20 mouse cellular contexts compared by ENCODE assay signal in the genomic region with DNA sequence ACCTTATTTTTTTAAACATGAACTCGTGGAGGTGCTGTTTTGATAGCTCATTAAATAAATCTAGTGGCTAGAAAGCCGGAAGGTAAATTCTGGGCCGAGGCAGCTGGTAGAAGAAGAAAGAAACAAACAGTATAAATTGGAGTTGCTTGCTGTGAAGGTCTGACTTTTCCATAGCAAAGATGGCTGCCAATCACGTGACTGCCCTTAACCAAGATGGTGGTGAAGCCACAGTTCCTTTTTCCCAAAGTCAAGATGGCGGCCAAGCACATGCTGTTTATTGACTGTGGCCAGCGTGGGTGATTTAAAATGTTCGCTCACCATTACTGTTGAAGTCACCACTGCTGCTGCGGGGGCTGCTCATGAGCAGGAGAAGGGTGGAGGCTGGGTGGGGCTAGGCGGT. TPM values are rescaled to one million over a fixed set of nuclear protein-coding genes. Genes with fewer than 3 reads are reported as not detected.
DNase-seq lines count a peak whose midpoint lies in the region; TF ChIP-seq lines count a peak whose summit lies in the region.
"Had no signal": no experiment of that assay in that cellular context is flagged by ENCODE, and none has a peak within 500 bp of the region (broad histone marks: within the 10 kb centered on the region; RNA-seq: fewer than 3 reads in every experiment).

No protein-coding gene starts in this region.

- no peak for TF ChIP-seq POLR2A in MEL (IDR thresholded peaks at IDR 0.05; ENCODE audit: control insufficient read depth in 1 of 2, insufficient read depth in 1 of 2, low read depth in 1 of 2, low read length in 2 of 2, poor library complexity in 1 of 2)
- no peak for TF ChIP-seq POLR2A in thymus, adult 2 months (IDR thresholded peaks at IDR 0.05; ENCODE audit: control insufficient read depth, extremely low read depth, insufficient read depth, low read length, poor library complexity)

- no peaks in the 10 kb centered on the region for H3K36me3 ChIP-seq in E14TG2a.4 (ENCODE audit: insufficient read depth, low read length)
- no peaks in the 10 kb centered on the region for H3K36me3 ChIP-seq in MEL (ENCODE audit: control insufficient read depth in 1 of 2, insufficient read depth in 2 of 2, low read length in 2 of 2)
- H3K36me3 ChIP-seq in thymus, adult 2 months (ENCODE audit: control insufficient read depth, insufficient read depth, low read length), result no peaks in the 10 kb centered on the region
- H3K36me3 ChIP-seq: embryonic facial prominence, embryonic 13.5 days; heart, embryonic 15.5 days; hindbrain, embryonic 13.5 days had no signal

- H3K27ac ChIP-seq in MEL (ENCODE audit: control insufficient read depth, low read depth, low read length), result no peak overlapping the region
- no peak overlapping the region for H3K27ac ChIP-seq in thymus, adult 2 months (ENCODE audit: control insufficient read depth, insufficient read depth, low read length)
- H3K27ac ChIP-seq: embryonic facial prominence, embryonic 13.5 days; heart, adult 2 months; heart, embryonic 15.5 days; hindbrain, embryonic 13.5 days; hindbrain, postnatal 0 days had no signal

- H3K27me3 ChIP-seq in E14TG2a.4 (ENCODE audit: insufficient read depth, low read length) (no peaks in the 10 kb centered on the region; the same call in 1 of the 2 replicates), MEL (ENCODE audit: control insufficient read depth in 1 of 2, insufficient read depth in 2 of 2, low read length in 2 of 2) (peaks cover 2 to 10% of the 10 kb centered on the region in 2 experiments)
- H3K27me3 ChIP-seq in thymus, adult 2 months (ENCODE audit: control insufficient read depth, insufficient read depth, low read length), result no peaks in the 10 kb centered on the region
- H3K27me3 ChIP-seq: embryonic facial prominence, embryonic 13.5 days; heart, embryonic 15.5 days; hindbrain, embryonic 13.5 days had no signal

- no peak for TF ChIP-seq RAD21 in MEL (IDR thresholded peaks at IDR 0.05; ENCODE audit: low read depth, low read length)

- H3K4me1 ChIP-seq in E14TG2a.4 (replicated peaks; ENCODE audit: low read depth, low read length), result peaks cover 40% of the 10 kb centered on the region
- no peaks in the 10 kb centered on the region for H3K4me1 ChIP-seq in MEL (ENCODE audit: control insufficient read depth in 1 of 2, insufficient read depth in 2 of 2, low read length in 2 of 2)
- no peaks in the 10 kb centered on the region for H3K4me1 ChIP-seq in thymus, adult 2 months (replicated peaks; ENCODE audit: control insufficient read depth, insufficient read depth, low read length)
- H3K4me1 ChIP-seq: embryonic facial prominence, embryonic 13.5 days; heart, embryonic 15.5 days; hindbrain, embryonic 13.5 days had no signal

- DNase-seq in 3T3-L1 (ENCODE audit: low read depth, low spot score), result peak; percentile 26
- peak; percentile 62 for DNase-seq in MEL (ENCODE audit: low read depth, low spot score)
- DNase-seq in adipocyte (ENCODE audit: low spot score), result peak; percentile 16
- no peak for DNase-seq in lung, adult 18-20 months
- DNase-seq in thymus, postnatal 36 days, result no peak
- no peak for DNase-seq in thymus, adult 2 months
- no peak for DNase-seq in gastrocnemius, postnatal 25 days
- DNase-seq: adrenal gland, postnatal 14 days; cerebellum, adult 18-20 months; cerebellum, adult 9-11 months; cerebellum, postnatal 36 days; gastrocnemius, postnatal 10 days; heart, adult 2 months; heart, postnatal 14 days; kidney, adult 11 months had no signal

- no peak overlapping the region for H3K9ac ChIP-seq in MEL (ENCODE audit: control insufficient read depth, low read depth, low read length, poor library complexity, severe bottlenecking)
- H3K9ac ChIP-seq: embryonic facial prominence, embryonic 13.5 days; heart, embryonic 15.5 days; hindbrain, embryonic 13.5 days had no signal

- WGBS in thymus, adult 2 months, result 96% methylated on average over 9 of the region's 9 CpGs

- H3K9me3 ChIP-seq in E14TG2a.4 (ENCODE audit: low read length) (0 out of 2 replicates have a peak, but pooled peaks cover 3% of the 10 kb centered on the region), MEL (replicated peaks; ENCODE audit: insufficient read depth, low read length) (no peaks in the 10 kb centered on the region)
- H3K9me3 ChIP-seq: embryonic facial prominence, embryonic 13.5 days; heart, embryonic 15.5 days had no signal

- peak overlapping the region; percentile 68 for H3K4me3 ChIP-seq in E14TG2a.4 (replicated peaks; ENCODE audit: low read length)
- no peak overlapping the region for H3K4me3 ChIP-seq in MEL (ENCODE audit: control insufficient read depth in 1 of 2, insufficient read depth in 1 of 2, low read depth in 2 of 2, low read length in 2 of 2)
- H3K4me3 ChIP-seq in thymus, adult 2 months (ENCODE audit: control insufficient read depth, insufficient read depth, low read length), result no peak overlapping the region
- H3K4me3 ChIP-seq: embryonic facial prominence, embryonic 13.5 days; heart, adult 2 months; heart, embryonic 15.5 days; hindbrain, embryonic 13.5 days had no signal

- TF ChIP-seq EP300 in MEL (IDR thresholded peaks at IDR 0.05; ENCODE audit: low read depth in 1 of 2, low read length in 2 of 2), result no peak

- no peak for TF ChIP-seq CTCF in E14TG2a.4 (conservative IDR thresholded peaks at IDR 0.05; ENCODE audit: low read length)
- TF ChIP-seq CTCF in MEL (IDR thresholded peaks at IDR 0.05 in 2 of 3, conservative IDR thresholded peaks at IDR 0.05 in 1 of 3; ENCODE audit: control insufficient read depth in 1 of 3, insufficient read depth in 1 of 3, low read depth in 2 of 3, low read length in 3 of 3, poor library complexity in 1 of 3, severe bottlenecking in 1 of 3), result no peak
- no peak for TF ChIP-seq CTCF in thymus, adult 2 months (IDR thresholded peaks at IDR 0.05; ENCODE audit: borderline replicate concordance, control insufficient read depth, extremely low read depth, insufficient read depth, low read length, poor library complexity)

- no peaks in the 10 kb centered on the region for H3K79me2 ChIP-seq in MEL (ENCODE audit: control insufficient read depth, insufficient read depth, low read length, poor library complexity)

TF ChIP-seq in MEL, 35 proteins besides CTCF, POLR2A, EP300 and RAD21:
- no peak for TF ChIP-seq MYB (IDR thresholded peaks at IDR 0.05; ENCODE audit: low read depth, low read length)
- peak; percentile 84 for TF ChIP-seq HCFC1 (IDR thresholded peaks at IDR 0.05; ENCODE audit: low read depth, low read length)
- TF ChIP-seq NRF1 (IDR thresholded peaks at IDR 0.05; ENCODE audit: insufficient read depth, low read depth, low read length, poor library complexity, severe bottlenecking), result peak; percentile 40; the same call in 1 of the 2 replicates
- TF ChIP-seq RCOR1 (IDR thresholded peaks at IDR 0.05; ENCODE audit: low read depth, low read length), result peak; percentile 63
- peak; percentile 40; the same call in 1 of the 2 replicates for TF ChIP-seq MAX (IDR thresholded peaks at IDR 0.05; ENCODE audit: low read length)
- TF ChIP-seq MYC (IDR thresholded peaks at IDR 0.05; ENCODE audit: low read depth, low read length), result 0 out of 2 replicates have a peak, but pooled peaks have one; percentile 45
- no peak for TF ChIP-seq BHLHE40 (IDR thresholded peaks at IDR 0.05; ENCODE audit: borderline replicate concordance, low read depth, low read length)
- peak; percentile 37 to 63; a peak in 2 of 4 replicates for TF ChIP-seq USF2 (IDR thresholded peaks at IDR 0.05; ENCODE audit: borderline replicate concordance in 1 of 2, insufficient read depth in 1 of 2, low read depth in 1 of 2, low read length in 2 of 2)
- TF ChIP-seq USF1 (IDR thresholded peaks at IDR 0.05; ENCODE audit: low read depth, low read length), result peak; percentile 91
TF ChIP-seq in MEL: peak in this region for 7.

RNA-seq across cellular contexts. Expression of gene Cstad, which starts 17.8 kb away (rescaled TPM):
- not detected in 2 replicates for total RNA-seq in MEL (2012; rRNA removed)
- polyA plus RNA-seq in MEL (2012; ENCODE audit: insufficient read depth in 1 of 2, insufficient read length in 2 of 2, low read depth in 1 of 2, low replicate concordance in 2 of 2, missing spikeins in 1 of 2), result not detected
- 1.7 and 2.9 TPM in 2 replicates for polyA plus RNA-seq in thymus, adult 2 months (2012; rRNA removed)
- total RNA-seq in gastrocnemius, postnatal 25 days (2021), result 1 to 10 TPM; 2.3 TPM

Comparison
In these comparisons a context has a peak if more than half of its experiments do, and no peak if none do; other contexts are left out.
1. DNase-seq: peak in 3T3-L1 (single experiment), MEL (single experiment) and adipocyte (single experiment); none in lung, adult 18-20 months (0 of 2), thymus, postnatal 36 days (0 of 2), thymus, adult 2 months (single experiment) and gastrocnemius, postnatal 25 days (single experiment).